Mouse (Mus musculus) megakaryocyte, embryonic 14.5 days (primary cell): ENCODE measurements around the gene Haus3.

Experiments
- FLI1 ChIP-seq: IDR thresholded peaks from 2 replicates; pipeline ENCODE4 v1.6.1; 2012; ENCODE audit warnings: low read length, inconsistent platforms, mixed read lengths
- GATA1 ChIP-seq: IDR thresholded peaks from 3 replicates; pipeline ENCODE4 v1.6.1; 2012; ENCODE audit warnings: mixed read lengths, low read length, inconsistent platforms, borderline replicate concordance

GRCm38 (mm10) chr5:34119121-34119856 is 50.0 kb downstream of the Haus3 start:
- TF ChIP-seq GATA1 (no peak), FLI1 (no peak)
